Mouse (Mus musculus) yolk sac, embryonic 10.5 days (tissue): Measurements from ENCODE around the gene Vmn1r112.
"Not testable (repeated sequence)": the region's sequence is repeated elsewhere in the genome, so short reads cannot be mapped to it uniquely, and the experiment has no call there.

Source experiments
- DNase-seq: peaks from one replicate; pipeline ENCODE4 v3.0.0-alpha.2; 2017; ENCODE audit warnings: low spot score

Gene Vmn1r112

GRCm38 (mm10) chr7:20770885-20771284 lies at the start of gene Vmn1r112:
Gene Vmn1r112, plus strand, starts transcription at chr7:20771185.
- DNase-seq = not testable (repeated sequence)

- DNase-seq = not testable (repeated sequence)
Observed at GRCm38 (mm10) chr7:20730524-20730923, 40.5 kb upstream of the Vmn1r112 start, which contains the start of gene Gm10668. Gene Gm10668, minus strand, starts transcription at chr7:20730624.

GRCm38 (mm10) chr7:20786985-20787384 lies 16.0 kb downstream of the Vmn1r112 start, which contains the start of gene Vmn1r113:
Gene Vmn1r113, plus strand, starts transcription at chr7:20787285.
- not testable (repeated sequence) for DNase-seq

- DNase-seq = not testable (repeated sequence)
Observed at GRCm38 (mm10) chr7:20812086-20812485, 41.1 kb downstream of the Vmn1r112 start, which contains the start of gene Vmn1r114. Gene Vmn1r114, minus strand, starts transcription at chr7:20812186.
